Mouse (Mus musculus) liver, postnatal 0 days (tissue): ENCODE data around the gene Rgs8. TPM values are rescaled to one million over a fixed set of nuclear protein-coding genes. Genes with fewer than 3 reads are reported as not detected.

ENCODE experiments used
- ATAC-seq: fragments of 200-750 bp; cut with Nextera tagmentation; 2 replicates; pipeline ENCODE4 v1.8.0; 2017; ENCODE audit warnings: mild to moderate bottlenecking, moderate library complexity
- DNase-seq: peaks from one replicate; pipeline ENCODE4 v3.0.0-alpha.2; 2016
- H3K27ac ChIP-seq: fragments of 300-500 bp; sonication (generic); 2 replicates; pipeline ENCODE4 v1.5.1; 2014; ENCODE audit warnings: antibody characterized with exemption, moderate library complexity, mild to moderate bottlenecking, low read depth
- H3K27me3 ChIP-seq: fragments of 300-500 bp; sonication (generic); 2 replicates; pipeline ENCODE4 v1.6.1; 2014; ENCODE audit warnings: low read length, control low read depth, mixed read lengths; ENCODE audit not compliant: insufficient read depth
- H3K36me3 ChIP-seq: fragments of 300-500 bp; sonication (generic); replicated peaks from 2 replicates; pipeline ENCODE4 v1.6.1; 2014; ENCODE audit warnings: mild to moderate bottlenecking, control low read depth, low read length, moderate library complexity, mixed read lengths; ENCODE audit not compliant: insufficient read depth
- H3K4me1 ChIP-seq: fragments of 300-500 bp; sonication (generic); 2 replicates; pipeline ENCODE4 v1.6.1; 2014; ENCODE audit warnings: antibody characterized with exemption, mild to moderate bottlenecking, control low read depth; ENCODE audit not compliant: insufficient read depth
- H3K4me2 ChIP-seq: fragments of 300-500 bp; sonication (generic); 2 replicates; pipeline ENCODE4 v1.6.1; 2014; ENCODE audit warnings: low read depth, mild to moderate bottlenecking, low read length, moderate library complexity, mixed read lengths
- H3K4me3 ChIP-seq: fragments of 300-500 bp; sonication (generic); 2 replicates; pipeline ENCODE4 v1.5.1; 2014; ENCODE audit warnings: low read depth, low read length
- H3K9ac ChIP-seq: fragments of 300-500 bp; sonication (generic); replicated peaks from 2 replicates; pipeline ENCODE4 v1.6.1; 2014; ENCODE audit warnings: mild to moderate bottlenecking, moderate library complexity
- H3K9me3 ChIP-seq: fragments of 300-500 bp; sonication (generic); 2 replicates; pipeline ENCODE4 v1.6.1; 2016; ENCODE audit warnings: mild to moderate bottlenecking, control low read depth, low read length, mixed read lengths
- CTCF ChIP-seq: sonication (generic); IDR thresholded peaks from 2 replicates; pipeline ENCODE4 v1.5.1; 2016; ENCODE audit warnings: antibody characterized with exemption, low read depth
- EP300 ChIP-seq: IDR thresholded peaks from 2 replicates; pipeline ENCODE4 v1.6.1; 2016; ENCODE audit warnings: antibody characterized with exemption, low read depth, mild to moderate bottlenecking
- WGBS: fragments of 180-500 bp; shearing (Covaris S2); extraction: QIAGEN DNeasy Blood & Tissue Kit; methylation state at CpG from one replicate; pipeline ENCODE4 v1.1.7; 2014; ENCODE audit not compliant: insufficient replicate concordance; 5-methylcytosine and 5-hydroxymethylcytosine counted together
- polyA plus RNA-seq: library from polyadenylated mRNA; unstranded; fragments of >200 nt; fragmentation: Nextera tagmentation; extraction: Ambion mirVana; gene quantifications from 2 replicates; pipeline ENCODE4 v1.2.1, GENCODE M21; 2015

The Rgs8 gene
- polyA plus RNA-seq, 1 experiment from 2014 or later, result not detected

- H3K4me1 ChIP-seq, result no peaks in the 10 kb centered on the region; the same call in 1 of the 2 replicates
- no peaks in the 10 kb centered on the region for H3K9me3 ChIP-seq
- 57% methylated on average over 3 of the region's 3 CpGs for WGBS
- DNase-seq (no peak), ATAC-seq (no peak)
- no peak overlapping the region for H3K4me2 ChIP-seq
- no peaks in the 10 kb centered on the region for H3K36me3 ChIP-seq
- H3K27ac ChIP-seq, result no peak overlapping the region
- H3K9ac ChIP-seq, result no peak overlapping the region
- no peak overlapping the region for H3K4me3 ChIP-seq
- H3K27me3 ChIP-seq, result no peaks in the 10 kb centered on the region
- TF ChIP-seq EP300, result no peak
- TF ChIP-seq CTCF, result no peak
Observed at GRCm38 (mm10) chr1:153730671-153731070, 77.8 kb downstream of the Rgs8 start.

- ATAC-seq, result no peak
- WGBS, result 64% methylated on average over 9 of the region's 9 CpGs
- no peak overlapping the region for H3K27ac ChIP-seq
- TF ChIP-seq EP300 (no peak), CTCF (no peak)
- H3K36me3 ChIP-seq, result no peaks in the 10 kb centered on the region
- H3K27me3 ChIP-seq, result 0 out of 2 replicates have a peak, but pooled peaks cover 4% of the 10 kb centered on the region
- no peak overlapping the region for H3K4me3 ChIP-seq
- no peak for DNase-seq
- no peak overlapping the region for H3K4me2 ChIP-seq
- H3K9me3 ChIP-seq, result no peaks in the 10 kb centered on the region
- H3K4me1 ChIP-seq, result no peaks in the 10 kb centered on the region
- no peak overlapping the region for H3K9ac ChIP-seq
Observed at GRCm38 (mm10) chr1:153733181-153733580, 80.4 kb downstream of the Rgs8 start.

- Histone ChIP-seq H3K4me2 (no peak overlapping the region), H3K4me3 (no peak overlapping the region), H3K27me3 (peaks cover 15% of the 10 kb centered on the region), H3K9me3 (no peaks in the 10 kb centered on the region), H3K9ac (no peak overlapping the region), H3K4me1 (no peaks in the 10 kb centered on the region), H3K27ac (no peak overlapping the region), H3K36me3 (no peaks in the 10 kb centered on the region)
- no peak for TF ChIP-seq CTCF
- TF ChIP-seq EP300, result no peak
- WGBS, result 53% methylated on average over 4 of the region's 4 CpGs
- DNase-seq, result no peak
- ATAC-seq, result no peak
Observed at GRCm38 (mm10) chr1:153734866-153735265, 82.0 kb downstream of the Rgs8 start.

- DNase-seq (no peak), ATAC-seq (no peak)
- Histone ChIP-seq H3K9me3 (no peaks in the 10 kb centered on the region), H3K4me3 (no peak overlapping the region), H3K36me3 (no peaks in the 10 kb centered on the region), H3K27ac (no peak overlapping the region), H3K27me3 (peaks cover 22% of the 10 kb centered on the region), H3K4me1 (no peaks in the 10 kb centered on the region), H3K4me2 (no peak overlapping the region), H3K9ac (no peak overlapping the region)
- TF ChIP-seq EP300 (no peak), CTCF (no peak)
- 52% methylated on average over 6 of the region's 6 CpGs for WGBS
Observed at GRCm38 (mm10) chr1:153736096-153736495, 83.3 kb downstream of the Rgs8 start.

GRCm38 (mm10) chr1:153737101-153738085 is 84.6 kb downstream of the Rgs8 start:
- Histone ChIP-seq H3K36me3 (no peaks in the 10 kb centered on the region), H3K27me3 (peaks cover 23% of the 10 kb centered on the region), H3K4me3 (no peak overlapping the region), H3K27ac (no peak overlapping the region), H3K9me3 (no peaks in the 10 kb centered on the region), H3K4me1 (no peaks in the 10 kb centered on the region), H3K9ac (no peak overlapping the region), H3K4me2 (no peak overlapping the region)
- DNase-seq (no peak), ATAC-seq (no peak)
- WGBS, result 58% methylated on average over 9 of the region's 9 CpGs
- TF ChIP-seq EP300, result no peak
- TF ChIP-seq CTCF, result no peak

GRCm38 (mm10) chr1:153739437-153740015 is 86.7 kb downstream of the Rgs8 start:
- H3K27me3 ChIP-seq, result peaks cover 23% of the 10 kb centered on the region
- ATAC-seq, result peak; percentile 30
- peak overlapping the region; percentile 75 for H3K9ac ChIP-seq

More at GRCm38 (mm10) chr1:153739437-153740015, 86.7 kb downstream of the Rgs8 start:
- WGBS, result 17% methylated on average over 13 of the region's 13 CpGs
- Histone ChIP-seq H3K36me3 (peaks cover 3% of the 10 kb centered on the region; the same call in 1 of the 2 replicates), H3K27ac (no peak overlapping the region), H3K9me3 (no peaks in the 10 kb centered on the region), H3K4me1 (no peaks in the 10 kb centered on the region; the same call in 1 of the 2 replicates), H3K4me2 (peak overlapping the region; percentile 55), H3K4me3 (peak overlapping the region; percentile 56)
- DNase-seq, result no peak
- no peak for TF ChIP-seq EP300
- TF ChIP-seq CTCF, result no peak
